Mouse (Mus musculus) erythroblast, embryonic 14.5 days (primary cell): ENCODE data around the gene Plekhm1. TPM values are rescaled to one million over a fixed set of nuclear protein-coding genes. Genes with fewer than 3 reads are reported as not detected.

Experiments used
- H3K27me3 ChIP-seq: 2 replicates; pipeline ENCODE4 v1.6.1; 2012; ENCODE audit warnings: inconsistent platforms; ENCODE audit not compliant: control insufficient read depth
- H3K36me3 ChIP-seq: 2 replicates; pipeline ENCODE4 v1.6.1; 2012; ENCODE audit warnings: mild to moderate bottlenecking, inconsistent platforms; ENCODE audit not compliant: control insufficient read depth
- H3K4me1 ChIP-seq: 2 replicates; pipeline ENCODE4 v1.6.1; 2012; ENCODE audit warnings: inconsistent platforms; ENCODE audit not compliant: control insufficient read depth
- H3K4me3 ChIP-seq: replicated peaks from 2 replicates; pipeline ENCODE3; 2012; ENCODE audit warnings: moderate library complexity, mild to moderate bottlenecking, inconsistent platforms
- H3K9me3 ChIP-seq: 2 replicates; pipeline ENCODE4 v1.6.1; 2012; ENCODE audit warnings: low read length, inconsistent platforms, mixed read lengths; ENCODE audit not compliant: control insufficient read depth
- GATA1 ChIP-seq: IDR thresholded peaks from 2 replicates; pipeline ENCODE4 v1.6.1; 2012; ENCODE audit warnings: low read length, inconsistent platforms, mixed read lengths
- TAL1 ChIP-seq: IDR thresholded peaks from 3 replicates; pipeline ENCODE4 v1.6.1; 2012; ENCODE audit warnings: low read length, inconsistent platforms, mixed read lengths
- polyA plus RNA-seq: library from polyadenylated mRNA; stranded (reverse); fragments of >175 nt; gene quantifications from 2 replicates; pipeline ENCODE4 v1.2.3, GENCODE M21; 2012

The Plekhm1 gene
- polyA plus RNA-seq, 1 experiment, result 0.51 TPM

DNA sequence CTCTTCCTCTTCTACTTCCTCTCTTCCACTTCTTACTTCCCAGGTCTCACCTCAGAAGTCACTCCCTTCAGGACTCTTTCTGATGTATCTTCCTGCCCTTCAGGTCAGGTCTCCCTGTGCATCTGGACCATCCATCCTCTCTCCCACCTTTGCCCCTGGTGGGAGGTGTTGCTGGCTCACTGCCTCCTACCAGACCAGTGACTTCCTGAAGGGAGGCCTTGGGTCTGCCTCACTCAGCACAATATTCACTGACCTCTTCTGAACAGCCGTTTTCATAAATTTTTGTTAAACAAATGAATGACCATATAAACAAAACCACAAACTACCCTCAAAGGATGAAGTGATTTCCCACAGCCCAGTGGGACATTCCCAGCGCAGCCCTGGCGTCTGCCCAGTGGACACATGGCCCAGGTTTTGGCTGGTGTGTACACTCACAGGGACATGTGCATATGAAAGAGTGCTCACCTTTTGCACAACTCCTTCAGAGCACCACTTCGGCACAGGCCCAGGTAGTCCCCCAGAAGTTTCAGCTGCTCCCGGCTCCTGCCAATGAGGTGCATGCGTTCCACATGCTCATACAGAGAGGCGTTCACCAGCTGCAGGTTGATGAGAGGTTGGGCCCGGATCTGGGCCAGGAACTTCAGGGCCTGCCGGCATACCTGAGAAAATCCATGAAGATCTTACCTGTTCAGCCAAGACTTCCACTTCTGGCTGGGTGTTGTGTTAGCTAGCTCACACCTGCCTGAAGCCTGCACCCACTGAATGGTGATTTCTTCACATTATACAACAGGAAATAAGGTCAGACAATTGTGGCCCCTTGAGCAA, 41.9 kb downstream of the Plekhm1 start:
- no peaks in the 10 kb centered on the region for H3K4me1 ChIP-seq
- no peak for TF ChIP-seq GATA1
- no peak for TF ChIP-seq TAL1
- H3K36me3 ChIP-seq, result peaks cover 68% of the 10 kb centered on the region
- no peak overlapping the region for H3K4me3 ChIP-seq
- no peaks in the 10 kb centered on the region for H3K9me3 ChIP-seq
- no peaks in the 10 kb centered on the region for H3K27me3 ChIP-seq

DNA sequence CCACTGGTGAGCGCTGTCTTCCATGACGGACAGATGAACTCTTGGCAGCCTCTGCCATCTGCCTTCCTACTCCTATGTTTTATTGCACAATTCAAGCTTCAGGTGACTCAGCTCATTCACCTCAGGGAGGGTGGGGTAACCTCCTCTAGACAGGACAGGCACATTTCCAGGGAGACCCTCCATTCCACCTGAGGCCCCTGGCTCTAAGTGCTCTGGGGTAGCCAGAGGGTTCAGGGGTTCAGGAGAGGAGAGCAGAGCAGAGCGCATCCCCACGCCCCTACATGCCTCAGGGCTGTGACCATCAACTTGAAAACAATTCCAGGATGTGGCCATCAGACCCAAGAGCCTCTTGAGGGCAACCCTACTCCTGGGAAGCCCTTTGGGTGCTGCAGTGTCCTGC, 47.0 kb downstream of the Plekhm1 start:
- H3K4me1 ChIP-seq, result peaks cover 24% of the 10 kb centered on the region
- H3K4me3 ChIP-seq, result no peak overlapping the region
- H3K9me3 ChIP-seq, result peaks cover 4% of the 10 kb centered on the region; the same call in 1 of the 2 replicates
- H3K27me3 ChIP-seq, result peaks cover 45% of the 10 kb centered on the region
- peaks cover 30% of the 10 kb centered on the region for H3K36me3 ChIP-seq
- TF ChIP-seq TAL1 (no peak), GATA1 (no peak)

DNA sequence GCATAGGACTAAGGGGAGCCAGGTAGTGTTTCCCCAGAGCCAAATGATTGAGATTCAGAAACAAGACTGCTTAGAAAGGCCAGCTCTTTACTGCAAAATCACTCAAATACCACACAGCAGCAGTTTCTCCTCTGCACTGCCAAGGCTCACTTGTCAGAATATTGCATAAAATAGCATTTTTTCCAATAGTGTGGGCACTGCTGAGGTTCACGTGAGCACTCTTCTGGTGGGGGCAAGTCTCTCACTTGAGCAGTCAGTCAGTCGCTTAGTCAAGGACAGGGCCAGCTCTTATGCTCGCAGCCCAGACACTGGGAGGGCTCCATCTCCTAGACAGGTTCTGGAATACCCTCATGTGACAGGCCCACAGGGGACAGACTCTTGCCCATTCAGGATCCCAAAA, 47.5 kb downstream of the Plekhm1 start:
- Histone ChIP-seq H3K36me3 (peaks cover 26% of the 10 kb centered on the region), H3K27me3 (peaks cover 50% of the 10 kb centered on the region), H3K9me3 (peaks cover 4% of the 10 kb centered on the region; the same call in 1 of the 2 replicates), H3K4me1 (peaks cover 29% of the 10 kb centered on the region), H3K4me3 (no peak overlapping the region)
- no peak for TF ChIP-seq TAL1
- TF ChIP-seq GATA1, result no peak

DNA sequence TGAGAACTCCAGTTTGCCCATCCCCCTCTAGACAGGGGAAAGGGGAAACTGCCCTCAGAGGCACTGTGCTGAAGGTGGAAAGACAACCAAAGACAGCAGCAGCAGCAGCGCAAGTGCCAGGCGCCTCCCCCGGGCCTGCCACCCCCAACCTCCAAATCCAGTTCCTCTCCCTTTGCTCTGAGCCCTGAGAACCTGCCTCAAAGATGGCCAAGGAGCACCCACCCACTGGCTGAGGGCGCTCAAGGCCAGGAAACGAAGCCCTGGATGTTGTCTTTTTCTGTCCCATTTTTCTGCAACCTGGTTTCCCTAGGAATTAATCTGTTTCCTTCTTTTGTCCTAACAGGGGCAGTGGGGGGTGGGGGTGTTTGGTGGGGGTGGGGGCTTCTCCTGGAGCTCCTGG, 48.2 kb downstream of the Plekhm1 start:
- Histone ChIP-seq H3K9me3 (peaks cover 4% of the 10 kb centered on the region; the same call in 1 of the 2 replicates), H3K27me3 (peaks cover 57% of the 10 kb centered on the region), H3K36me3 (peaks cover 22% of the 10 kb centered on the region), H3K4me1 (peaks cover 32% of the 10 kb centered on the region), H3K4me3 (no peak overlapping the region)
- no peak for TF ChIP-seq GATA1
- TF ChIP-seq TAL1, result no peak

DNA sequence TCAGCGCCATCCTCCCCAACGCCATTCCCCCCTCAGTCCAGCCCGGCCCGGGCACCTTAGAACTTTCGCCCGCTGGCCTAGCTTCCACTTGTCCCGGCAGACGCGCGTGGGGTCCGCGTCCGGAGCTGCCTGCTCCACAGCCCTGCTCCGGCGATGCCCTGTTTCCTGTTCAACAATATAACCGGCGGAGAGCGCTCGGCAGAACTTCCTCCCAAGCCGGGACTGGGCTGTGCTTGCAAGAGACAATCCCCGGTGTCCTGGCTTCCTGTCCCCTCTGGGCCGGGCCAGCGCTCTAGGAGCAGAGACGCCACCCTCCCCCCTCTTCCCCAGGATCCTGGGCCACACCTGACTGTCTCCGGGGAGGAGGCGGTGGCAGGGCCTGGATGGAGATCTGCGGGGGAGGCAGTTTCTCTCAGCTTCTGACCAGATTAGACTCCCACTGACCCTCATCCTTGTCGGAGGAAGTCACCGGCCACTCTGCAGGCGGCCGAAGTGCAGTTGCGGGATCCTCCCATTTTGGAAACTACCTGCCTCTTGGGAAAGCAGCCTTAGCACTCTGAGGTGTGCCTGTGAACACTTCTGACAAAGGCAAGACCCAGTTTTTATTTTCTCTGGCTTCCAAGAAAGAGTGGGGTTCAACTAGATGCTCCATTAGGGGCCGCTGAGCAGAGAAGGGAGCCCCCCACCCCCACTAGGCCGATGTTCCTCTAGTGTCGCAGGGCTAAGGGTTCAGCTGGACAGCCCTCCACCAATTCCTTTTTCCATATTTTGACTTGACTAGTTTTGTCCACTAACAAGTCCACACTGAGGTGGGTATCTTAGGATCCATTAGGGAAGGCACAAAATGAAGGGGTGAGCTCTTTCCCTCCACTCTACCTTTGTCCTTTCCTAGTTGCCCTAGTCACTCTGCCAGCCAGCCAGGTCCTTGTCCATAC, 49.0 kb downstream of the Plekhm1 start, which contains the start of gene Arhgap27:
Arhgap27 (minus strand) TSS at position 479 of the 935 bp plus-strand sequence.
- H3K27me3 ChIP-seq, result peaks cover 65% of the 10 kb centered on the region
- peaks cover 21% of the 10 kb centered on the region for H3K36me3 ChIP-seq
- peaks cover 4% of the 10 kb centered on the region; the same call in 1 of the 2 replicates for H3K9me3 ChIP-seq
- H3K4me1 ChIP-seq, result peaks cover 32% of the 10 kb centered on the region
- H3K4me3 ChIP-seq, result peak within 1 kb of the TSS; percentile 18
- TF ChIP-seq GATA1, result no peak
- TF ChIP-seq TAL1, result no peak

DNA sequence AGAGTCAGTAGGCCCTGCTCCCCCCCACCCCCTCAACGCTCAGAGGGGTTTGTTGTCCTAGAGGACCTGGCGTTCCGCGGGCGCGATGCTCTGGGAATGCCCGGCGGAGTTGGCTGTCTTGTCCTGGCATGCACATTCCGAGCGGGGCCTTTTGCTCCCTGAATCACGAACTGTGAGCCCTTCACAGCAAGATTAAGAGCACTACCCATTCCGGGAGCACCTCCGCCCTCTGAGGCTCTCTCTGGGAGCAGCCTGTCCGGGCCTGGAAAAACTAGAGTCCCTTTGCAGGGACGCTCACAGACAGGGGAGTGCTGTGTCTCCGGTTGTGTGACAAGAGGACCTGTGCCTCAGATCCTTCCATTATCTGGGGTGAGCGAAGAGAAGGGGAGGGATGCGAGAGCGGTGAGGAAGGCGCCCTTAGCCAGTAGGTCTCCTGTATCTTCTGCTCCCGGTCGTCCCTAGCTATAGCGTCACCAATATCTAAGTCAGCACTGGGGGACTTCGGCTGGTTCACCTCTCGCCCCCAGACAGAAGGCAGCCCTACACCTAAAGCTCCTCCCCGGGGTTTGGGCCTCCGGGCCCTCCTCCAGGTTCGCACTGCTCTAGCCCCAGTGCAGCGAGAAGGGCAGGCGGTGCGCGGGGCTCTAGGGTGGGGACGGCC, 49.8 kb downstream of the Plekhm1 start:
- Histone ChIP-seq H3K4me1 (peaks cover 32% of the 10 kb centered on the region), H3K36me3 (peaks cover 16% of the 10 kb centered on the region), H3K4me3 (peak overlapping the region; percentile 18), H3K27me3 (peaks cover 72% of the 10 kb centered on the region), H3K9me3 (peaks cover 4% of the 10 kb centered on the region; the same call in 1 of the 2 replicates)
- no peak for TF ChIP-seq GATA1
- TF ChIP-seq TAL1, result no peak

DNA sequence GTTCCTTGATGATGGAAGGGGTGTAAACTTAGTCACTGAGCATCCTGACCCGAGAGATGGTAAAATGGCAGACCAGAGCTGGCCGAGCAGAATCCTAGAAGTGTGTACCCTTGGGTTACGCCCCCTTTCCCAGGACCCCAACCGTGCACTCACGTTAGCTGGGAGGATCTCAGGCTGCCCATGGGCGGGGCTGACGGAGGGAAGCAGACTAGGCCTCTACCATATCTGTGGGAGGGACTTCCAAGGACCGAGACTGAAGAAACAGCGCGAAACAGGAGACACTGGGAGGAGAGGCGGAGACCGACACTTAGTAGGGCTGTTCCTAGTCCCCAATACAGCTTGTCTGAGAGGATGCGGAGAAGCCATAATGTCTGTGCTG, 50.4 kb downstream of the Plekhm1 start:
- peaks cover 10% of the 10 kb centered on the region for H3K36me3 ChIP-seq
- peaks cover 4% of the 10 kb centered on the region; the same call in 1 of the 2 replicates for H3K9me3 ChIP-seq
- peaks cover 72% of the 10 kb centered on the region for H3K27me3 ChIP-seq
- peak overlapping the region; percentile 22 for H3K4me3 ChIP-seq
- TF ChIP-seq TAL1 (no peak), GATA1 (no peak)
- peaks cover 32% of the 10 kb centered on the region for H3K4me1 ChIP-seq

DNA sequence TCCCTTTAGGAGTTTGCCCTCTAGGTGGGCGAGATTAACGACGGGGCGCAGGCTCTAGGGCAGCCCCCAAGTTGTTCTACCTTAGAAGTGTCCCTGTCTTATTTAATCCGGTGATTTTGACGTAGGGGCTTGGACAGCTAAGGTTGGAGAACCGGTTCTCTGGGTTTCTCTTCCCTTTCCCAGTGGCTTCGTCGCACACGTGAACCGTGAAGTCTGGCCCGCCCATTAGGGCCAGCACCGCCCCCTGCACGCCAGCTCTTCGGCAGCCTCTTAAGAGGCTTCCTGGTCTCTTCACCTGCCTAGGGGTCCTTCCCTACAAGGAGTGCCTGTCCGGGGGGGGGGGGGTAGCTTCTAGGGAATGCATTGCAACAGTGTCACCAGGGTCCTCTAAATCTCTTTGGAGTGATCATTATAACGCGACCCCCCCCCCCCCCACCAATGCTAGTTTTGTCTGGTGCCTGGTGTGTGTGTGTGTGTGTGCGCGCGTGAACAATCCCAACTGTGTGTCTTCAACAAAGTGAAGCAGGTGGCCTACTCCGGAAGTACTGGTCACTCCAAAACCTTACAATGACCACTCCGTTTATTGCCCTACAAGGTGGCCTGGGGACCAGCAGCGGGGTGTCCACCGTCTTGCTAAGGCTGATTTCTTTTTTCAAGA, 51.0 kb downstream of the Plekhm1 start:
- H3K27me3 ChIP-seq, result peaks cover 72% of the 10 kb centered on the region
- H3K4me3 ChIP-seq, result no peak overlapping the region
- H3K36me3 ChIP-seq, result peaks cover 5% of the 10 kb centered on the region
- peaks cover 32% of the 10 kb centered on the region for H3K4me1 ChIP-seq
- peaks cover 4% of the 10 kb centered on the region; the same call in 1 of the 2 replicates for H3K9me3 ChIP-seq
- TF ChIP-seq GATA1, result no peak
- no peak for TF ChIP-seq TAL1
